Comparison of ENCODE assay signal across 13 mouse cellular contexts in the genomic region with DNA sequence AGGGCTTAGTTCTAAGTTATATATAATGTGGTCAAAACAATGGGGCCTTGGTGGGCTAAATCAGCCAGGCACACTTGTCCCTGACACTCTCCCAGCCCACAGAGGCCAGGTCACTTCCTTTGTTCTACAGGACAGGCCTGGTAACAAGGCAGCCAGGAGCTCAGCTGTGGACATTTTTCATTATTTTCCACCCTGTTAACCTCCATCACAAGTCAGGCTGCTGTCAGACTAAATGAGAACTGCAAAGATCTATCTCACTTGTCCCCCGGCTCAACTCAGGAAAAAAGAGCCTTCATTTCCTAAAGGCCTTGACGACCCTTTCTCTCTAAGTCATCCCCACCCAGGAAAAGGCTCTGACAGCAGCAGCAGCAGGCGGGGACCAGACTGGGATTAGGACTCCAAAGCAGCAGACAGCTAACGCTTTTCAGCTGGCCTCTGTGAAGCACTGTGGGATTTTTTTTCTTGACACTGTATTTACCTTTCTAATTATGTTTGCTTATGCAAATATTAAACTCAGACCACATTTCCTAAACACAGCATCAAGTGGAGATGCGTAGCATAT.
DNase-seq lines count a peak whose midpoint lies in the region; ATAC-seq and TF ChIP-seq lines count a peak whose summit lies in the region.
"Had no signal": no experiment of that assay in that cellular context is flagged by ENCODE, and none has a peak within 500 bp of the region (broad histone marks: within the 10 kb centered on the region; RNA-seq: fewer than 3 reads in every experiment).

No protein-coding gene starts in this region.

- no peak overlapping the region for H3K4me2 ChIP-seq in kidney, embryonic 15.5 days
- H3K4me2 ChIP-seq in embryonic facial prominence, embryonic 14.5 days (ENCODE audit: low read depth, low read length): no peak overlapping the region
- no peak overlapping the region for H3K4me2 ChIP-seq in hindbrain, embryonic 16.5 days (ENCODE audit: low read length)
- H3K4me2 ChIP-seq in neural tube, embryonic 13.5 days: no peak overlapping the region

- DNase-seq in kidney, adult 9 months: no peak
- peak; percentile 49 for DNase-seq in embryonic facial prominence, embryonic 14.5 days (ENCODE audit: low spot score)
- no peak for DNase-seq in gastrocnemius, postnatal 25 days
- DNase-seq in thymus, adult 2 months: no peak
- DNase-seq in left cerebral cortex, adult 8-10 months (ENCODE audit: low spot score in 2 of 2): no peak
- DNase-seq: adrenal gland, postnatal 25 days; cerebellum, adult 18-20 months; layer of hippocampus, postnatal 36 days; liver had no signal

- no peak overlapping the region for H3K4me3 ChIP-seq in kidney, embryonic 15.5 days (replicated peaks)
- H3K4me3 ChIP-seq in embryonic facial prominence, embryonic 14.5 days (ENCODE audit: low read depth, low read length): no peak overlapping the region
- no peak overlapping the region for H3K4me3 ChIP-seq in hindbrain, embryonic 16.5 days (ENCODE audit: low read length)
- H3K4me3 ChIP-seq in neural tube, embryonic 13.5 days: no peak overlapping the region
- no peak overlapping the region for H3K4me3 ChIP-seq in thymus, adult 2 months (ENCODE audit: control insufficient read depth, insufficient read depth, low read length)

- no peak for TF ChIP-seq POLR2A in thymus, adult 2 months (IDR thresholded peaks at IDR 0.05; ENCODE audit: control insufficient read depth, extremely low read depth, insufficient read depth, low read length, poor library complexity)

- no peaks in the 10 kb centered on the region for H3K27me3 ChIP-seq in kidney, embryonic 15.5 days
- no peaks in the 10 kb centered on the region for H3K27me3 ChIP-seq in embryonic facial prominence, embryonic 14.5 days (replicated peaks; ENCODE audit: control insufficient read depth, insufficient read depth, low read length)
- no peaks in the 10 kb centered on the region for H3K27me3 ChIP-seq in hindbrain, embryonic 16.5 days (replicated peaks; ENCODE audit: control insufficient read depth, insufficient read depth, low read length)
- H3K27me3 ChIP-seq in neural tube, embryonic 13.5 days: no peaks in the 10 kb centered on the region
- no peaks in the 10 kb centered on the region for H3K27me3 ChIP-seq in thymus, adult 2 months (ENCODE audit: control insufficient read depth, insufficient read depth, low read length)
- H3K27me3 ChIP-seq: Patski had no signal

- no peaks in the 10 kb centered on the region for H3K9me3 ChIP-seq in kidney, embryonic 15.5 days (replicated peaks)
- H3K9me3 ChIP-seq in embryonic facial prominence, embryonic 14.5 days (ENCODE audit: control insufficient read depth, low read length): no peaks in the 10 kb centered on the region
- H3K9me3 ChIP-seq in hindbrain, embryonic 16.5 days (ENCODE audit: control insufficient read depth, low read length): no peaks in the 10 kb centered on the region
- no peaks in the 10 kb centered on the region for H3K9me3 ChIP-seq in neural tube, embryonic 13.5 days

- no peak overlapping the region for H3K9ac ChIP-seq in kidney, embryonic 15.5 days
- H3K9ac ChIP-seq in embryonic facial prominence, embryonic 14.5 days (ENCODE audit: low read depth, low read length): no peak overlapping the region
- H3K9ac ChIP-seq in hindbrain, embryonic 16.5 days (ENCODE audit: low read depth, low read length): no peak overlapping the region
- peak overlapping the region; percentile 36; the same call in 1 of the 2 replicates for H3K9ac ChIP-seq in neural tube, embryonic 13.5 days

- TF ChIP-seq CTCF in thymus, adult 2 months (IDR thresholded peaks at IDR 0.05; ENCODE audit: borderline replicate concordance, control insufficient read depth, extremely low read depth, insufficient read depth, low read length, poor library complexity): no peak

- WGBS in kidney, embryonic 15.5 days: 23% methylated on average over 5 of the region's 5 CpGs
- WGBS in embryonic facial prominence, embryonic 14.5 days: 27% methylated on average over 5 of the region's 5 CpGs
- WGBS in hindbrain, embryonic 16.5 days: 23% methylated on average over 5 of the region's 5 CpGs
- WGBS in neural tube, embryonic 13.5 days: 24% methylated on average over 5 of the region's 5 CpGs
- 93% methylated on average over 5 of the region's 5 CpGs for WGBS in thymus, adult 2 months

- peaks cover 17% of the 10 kb centered on the region for H3K4me1 ChIP-seq in kidney, embryonic 15.5 days
- H3K4me1 ChIP-seq in embryonic facial prominence, embryonic 14.5 days (ENCODE audit: control insufficient read depth, insufficient read depth, low read length): peaks cover 17% of the 10 kb centered on the region
- H3K4me1 ChIP-seq in hindbrain, embryonic 16.5 days (ENCODE audit: control insufficient read depth, insufficient read depth, low read depth, low read length): peaks cover 18% of the 10 kb centered on the region
- H3K4me1 ChIP-seq in neural tube, embryonic 13.5 days (replicated peaks): peaks cover 70% of the 10 kb centered on the region
- no peaks in the 10 kb centered on the region for H3K4me1 ChIP-seq in thymus, adult 2 months (replicated peaks; ENCODE audit: control insufficient read depth, insufficient read depth, low read length)

- H3K27ac ChIP-seq in kidney, embryonic 15.5 days: peak overlapping the region; percentile 59
- H3K27ac ChIP-seq in embryonic facial prominence, embryonic 14.5 days (replicated peaks; ENCODE audit: low read depth, low read length): no peak overlapping the region
- H3K27ac ChIP-seq in hindbrain, embryonic 16.5 days (ENCODE audit: low read depth, low read length): peak overlapping the region; percentile 2; the same call in 1 of the 2 replicates
- peak overlapping the region; percentile 68 for H3K27ac ChIP-seq in neural tube, embryonic 13.5 days (replicated peaks)
- H3K27ac ChIP-seq in thymus, adult 2 months (ENCODE audit: control insufficient read depth, insufficient read depth, low read length): no peak overlapping the region

- no peaks in the 10 kb centered on the region for H3K36me3 ChIP-seq in kidney, embryonic 15.5 days
- no peaks in the 10 kb centered on the region for H3K36me3 ChIP-seq in embryonic facial prominence, embryonic 14.5 days (ENCODE audit: control insufficient read depth, insufficient read depth, low read length)
- no peaks in the 10 kb centered on the region for H3K36me3 ChIP-seq in hindbrain, embryonic 16.5 days (ENCODE audit: control insufficient read depth, insufficient read depth, low read length)
- H3K36me3 ChIP-seq in neural tube, embryonic 13.5 days: peaks cover 17% of the 10 kb centered on the region
- H3K36me3 ChIP-seq in thymus, adult 2 months (ENCODE audit: control insufficient read depth, insufficient read depth, low read length): no peaks in the 10 kb centered on the region

- ATAC-seq in kidney, embryonic 15.5 days (replicated peaks; ENCODE audit: low FRiP score): peak; percentile 56; the same call in 1 of the 2 replicates
- no peak for ATAC-seq in embryonic facial prominence, embryonic 14.5 days (ENCODE audit: low read depth)
- ATAC-seq in hindbrain, embryonic 16.5 days: no peak
- no peak for ATAC-seq in neural tube, embryonic 13.5 days (ENCODE audit: low read depth)
- ATAC-seq: Patski had no signal

Comparison
In these comparisons a context has a peak if more than half of its experiments do, and no peak if none do; other contexts are left out.
1. H3K27ac ChIP-seq: peak in kidney, embryonic 15.5 days (single experiment), hindbrain, embryonic 16.5 days (single experiment) and neural tube, embryonic 13.5 days (single experiment); none in embryonic facial prominence, embryonic 14.5 days (single experiment) and thymus, adult 2 months (single experiment).